Mouse (Mus musculus): ENCODE data around the gene Tgfb3. TPM values are rescaled to one million over a fixed set of nuclear protein-coding genes. Genes with fewer than 3 reads are reported as not detected.

Gene Tgfb3
- 6.7 and 18.5 TPM in 2 replicates for polyA plus RNA-seq (2012; rRNA removed)

GRCm38 (mm10) chr12:86078553-86079201 lies at the start of gene Tgfb3:
Gene Tgfb3 (minus strand): TSS chr12:86079041.

GRCm38 (mm10) chr12:86082481-86083012 lies 3.7 kb upstream of the Tgfb3 start, which contains the start of gene Ift43:
Gene Ift43 (plus strand): TSS chr12:86082541.

Other genes with a start within 250 kb of the Tgfb3 start
- 47.8 and 91.5 TPM in 2 replicates for gene Ift43, start 3.5 kb upstream of the Tgfb3 start, polyA plus RNA-seq (2012; rRNA removed)
- 16.0 and 18.4 TPM in 2 replicates for gene Gpatch2l, start 162.8 kb upstream of the Tgfb3 start, polyA plus RNA-seq (2012; rRNA removed)